Mouse (Mus musculus) hindbrain, embryonic 13.5 days (tissue): ENCODE data around the gene Hsd17b11. TPM values are rescaled to one million over a fixed set of nuclear protein-coding genes. Genes with fewer than 3 reads are reported as not detected.
A peak's percentile ranks its signal among the peaks of the same experiment; 100 is the strongest.
"Not testable (repeated sequence)": the region's sequence is repeated elsewhere in the genome, so short reads cannot be mapped to it uniquely, and the experiment has no call there.

Experiments used
- ATAC-seq: fragments of 200-750 bp; cut with Nextera tagmentation; 2 replicates; pipeline ENCODE4 v1.8.0; 2017; ENCODE audit warnings: moderate TSS enrichment; ENCODE audit not compliant: low FRiP score
- H3K27ac ChIP-seq: fragments of 300-500 bp; sonication (generic); 2 replicates; pipeline ENCODE4 v1.5.1; 2015; ENCODE audit warnings: inconsistent platforms, mild to moderate bottlenecking, moderate library complexity
- H3K27me3 ChIP-seq: fragments of 300-500 bp; sonication (generic); 2 replicates; pipeline ENCODE4 v1.6.1; 2015; ENCODE audit warnings: mild to moderate bottlenecking, inconsistent platforms
- H3K36me3 ChIP-seq: fragments of 300-500 bp; sonication (generic); 2 replicates; pipeline ENCODE4 v1.6.1; 2015; ENCODE audit warnings: mild to moderate bottlenecking, inconsistent platforms
- H3K4me1 ChIP-seq: fragments of 300-500 bp; sonication (generic); replicated peaks from 2 replicates; pipeline ENCODE4 v1.6.1; 2015; ENCODE audit warnings: inconsistent platforms
- H3K4me2 ChIP-seq: fragments of 300-500 bp; sonication (generic); 2 replicates; pipeline ENCODE4 v1.6.1; 2015; ENCODE audit warnings: inconsistent platforms, mild to moderate bottlenecking, moderate library complexity
- H3K4me3 ChIP-seq: fragments of 300-500 bp; sonication (generic); 2 replicates; pipeline ENCODE4 v1.5.1; 2015; ENCODE audit warnings: mild to moderate bottlenecking, inconsistent platforms
- H3K9ac ChIP-seq: fragments of 300-500 bp; sonication (generic); 2 replicates; pipeline ENCODE4 v1.6.1; 2015; ENCODE audit warnings: mild to moderate bottlenecking, inconsistent platforms
- H3K9me3 ChIP-seq: fragments of 300-500 bp; sonication (generic); 2 replicates; pipeline ENCODE4 v1.6.1; 2016; ENCODE audit warnings: inconsistent platforms
- WGBS: fragments of 180-500 bp; shearing (Covaris S2); methylation state at CpG from one replicate; pipeline ENCODE4 v1.1.7; 2015; 5-methylcytosine and 5-hydroxymethylcytosine counted together
- polyA plus RNA-seq: library from polyadenylated mRNA; unstranded; fragments of >200 nt; fragmentation: Nextera tagmentation; extraction: Ambion mirVana; gene quantifications from 2 replicates; pipeline ENCODE4 v1.2.1, GENCODE M21; 2015

The Hsd17b11 gene
- polyA plus RNA-seq, 1 experiment from 2014 or later = 2.4 TPM

DNA sequence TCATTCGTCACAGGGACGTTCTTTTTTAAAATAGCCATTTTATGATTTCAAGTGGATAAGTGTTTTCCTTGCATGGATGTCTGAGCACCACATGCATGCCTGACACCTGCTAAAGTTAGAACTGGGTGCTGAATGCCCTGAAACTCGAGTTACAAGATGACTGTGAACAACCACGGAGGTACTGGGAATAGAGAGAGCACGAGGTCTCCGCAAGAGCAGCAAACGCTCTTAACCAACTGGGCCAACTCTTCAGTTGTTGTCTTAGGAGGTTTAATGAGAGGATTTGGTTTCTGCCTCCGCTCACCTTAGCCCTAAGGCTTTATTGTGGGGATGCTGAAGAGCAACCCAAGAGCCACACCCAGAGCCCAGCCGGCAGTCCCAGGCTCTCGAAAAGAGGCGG lies 3.0 kb upstream of the Hsd17b11 start:
- ATAC-seq = no peak
- H3K4me1 ChIP-seq = peaks cover 19% of the 10 kb centered on the region
- no peak overlapping the region for H3K4me3 ChIP-seq
- no peaks in the 10 kb centered on the region for H3K36me3 ChIP-seq
- H3K9me3 ChIP-seq = no peaks in the 10 kb centered on the region
- H3K27ac ChIP-seq = no peak overlapping the region
- H3K9ac ChIP-seq = no peak overlapping the region
- peaks cover 30% of the 10 kb centered on the region for H3K27me3 ChIP-seq
- no peak overlapping the region for H3K4me2 ChIP-seq
- WGBS = 71% methylated on average over 11 of the region's 11 CpGs

DNA sequence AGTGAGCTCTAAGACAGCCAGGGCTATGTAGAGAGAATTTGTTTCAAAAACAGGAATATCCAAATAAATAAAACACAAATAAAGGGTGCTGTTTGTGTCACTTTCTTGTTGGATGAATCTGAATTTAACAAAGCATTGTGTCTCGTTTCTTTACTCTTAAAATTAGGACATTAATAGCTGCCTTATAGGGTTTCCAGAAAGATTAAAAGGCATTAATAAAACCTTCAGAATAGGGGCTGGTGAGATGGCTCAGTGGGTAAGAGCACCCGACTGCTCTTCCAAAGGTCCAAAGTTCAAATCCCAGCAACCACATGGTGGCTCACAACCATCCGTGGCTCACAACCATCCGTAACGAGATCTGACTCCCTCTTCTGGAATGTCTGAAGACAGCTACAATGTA lies 2.5 kb upstream of the Hsd17b11 start:
- H3K4me2 ChIP-seq, H3K9me3 ChIP-seq, ATAC-seq, H3K4me3 ChIP-seq, H3K27ac ChIP-seq, H3K36me3 ChIP-seq, H3K9ac ChIP-seq: not testable (repeated sequence)
- WGBS = 87% methylated on average over 5 of the region's 5 CpGs
- Histone ChIP-seq H3K27me3 (peaks cover 30% of the 10 kb centered on the region), H3K4me1 (peaks cover 19% of the 10 kb centered on the region)

DNA sequence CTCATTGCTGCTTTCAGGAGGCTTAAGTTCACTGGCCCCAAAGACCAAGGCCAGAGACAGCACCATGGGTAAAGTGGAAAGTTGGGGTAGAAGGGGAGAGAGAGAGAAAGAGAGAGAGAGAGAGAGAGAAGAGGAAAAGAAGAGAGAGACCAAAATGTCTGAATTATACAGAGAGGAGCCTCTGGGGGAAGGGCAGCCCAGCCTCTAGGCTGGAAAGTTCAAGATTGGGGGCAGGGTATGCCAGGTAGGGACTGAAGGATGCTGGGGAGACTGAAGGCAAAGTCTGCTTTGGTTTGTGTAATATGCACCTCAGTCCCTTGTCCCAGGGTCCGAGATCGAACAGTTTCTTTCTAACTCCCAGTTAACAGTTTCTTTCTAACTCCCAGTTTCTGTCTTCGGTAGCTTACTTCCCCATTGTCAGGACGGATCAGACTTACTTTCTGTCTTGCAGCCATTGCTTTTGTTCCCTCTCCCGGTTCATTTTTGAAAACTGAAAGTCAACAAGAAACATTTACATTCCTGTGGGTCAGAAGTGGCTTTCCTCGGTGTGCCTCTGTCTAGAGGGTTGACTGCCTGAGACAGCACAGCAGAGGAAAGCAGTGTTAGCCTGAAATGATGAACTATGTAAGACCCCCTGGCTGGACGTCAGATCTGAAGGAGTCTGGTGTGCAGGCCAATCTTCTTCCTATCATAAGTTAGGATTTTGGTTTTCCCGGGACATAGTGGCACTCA lies 1.7 kb upstream of the Hsd17b11 start:
- peaks cover 30% of the 10 kb centered on the region for H3K27me3 ChIP-seq
- H3K4me1 ChIP-seq = peaks cover 19% of the 10 kb centered on the region
- no peak overlapping the region for H3K27ac ChIP-seq
- no peak overlapping the region for H3K4me2 ChIP-seq
- no peaks in the 10 kb centered on the region for H3K9me3 ChIP-seq
- H3K36me3 ChIP-seq = no peaks in the 10 kb centered on the region
- no peak overlapping the region for H3K4me3 ChIP-seq
- no peak overlapping the region for H3K9ac ChIP-seq
- WGBS = 75% methylated on average over 8 of the region's 8 CpGs
- no peak for ATAC-seq

DNA sequence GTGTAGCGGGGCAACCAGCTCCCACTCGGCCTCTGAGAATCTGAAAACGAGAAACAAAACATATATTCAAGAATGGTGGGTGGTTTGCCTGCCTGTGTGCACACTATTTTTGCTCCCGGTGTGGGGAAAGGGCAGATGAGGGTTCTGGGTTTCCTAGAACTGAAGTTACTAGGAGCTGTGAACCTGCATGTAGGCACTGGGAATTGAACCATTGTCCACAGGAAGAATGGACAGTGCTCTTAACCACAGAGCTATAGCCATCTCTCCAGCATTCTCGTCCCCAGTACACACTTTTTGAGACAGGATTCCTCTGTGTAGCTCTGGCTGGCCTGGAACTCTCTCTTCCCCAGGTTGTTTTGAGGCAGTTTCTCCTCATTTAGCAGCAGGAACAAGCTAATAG lies 839 bp upstream of the Hsd17b11 start:
- Histone ChIP-seq H3K4me1 (peaks cover 19% of the 10 kb centered on the region), H3K4me2 (peak overlapping the region; percentile 85), H3K36me3 (no peaks in the 10 kb centered on the region; the same call in 1 of the 2 replicates), H3K9me3 (no peaks in the 10 kb centered on the region), H3K4me3 (peak overlapping the region; percentile 52), H3K27ac (no peak overlapping the region), H3K27me3 (peaks cover 30% of the 10 kb centered on the region), H3K9ac (peak overlapping the region; percentile 73)
- no peak for ATAC-seq
- 28% methylated on average over 5 of the region's 5 CpGs for WGBS

DNA sequence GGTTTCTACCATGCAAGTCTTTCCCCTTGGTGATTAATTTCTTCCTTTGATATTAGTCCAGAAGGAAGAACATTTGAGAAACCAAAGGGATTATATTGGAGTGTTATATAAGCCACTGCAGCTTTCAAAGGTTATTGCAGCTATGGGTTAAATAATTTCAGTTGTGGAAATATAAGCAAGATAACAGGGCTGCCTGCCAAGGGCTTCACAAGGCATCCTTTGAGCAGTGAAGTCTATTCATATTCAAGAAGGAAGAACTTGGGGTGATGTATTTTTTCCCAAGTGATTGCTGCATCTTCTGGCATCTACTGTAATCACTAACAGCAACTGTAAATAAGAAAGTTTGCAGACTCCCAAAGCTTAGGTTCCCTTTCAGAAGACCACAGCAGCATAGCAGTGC lies 10.3 kb downstream of the Hsd17b11 start:
- no peaks in the 10 kb centered on the region for H3K9me3 ChIP-seq
- no peak overlapping the region for H3K27ac ChIP-seq
- no peaks in the 10 kb centered on the region for H3K4me1 ChIP-seq

DNA sequence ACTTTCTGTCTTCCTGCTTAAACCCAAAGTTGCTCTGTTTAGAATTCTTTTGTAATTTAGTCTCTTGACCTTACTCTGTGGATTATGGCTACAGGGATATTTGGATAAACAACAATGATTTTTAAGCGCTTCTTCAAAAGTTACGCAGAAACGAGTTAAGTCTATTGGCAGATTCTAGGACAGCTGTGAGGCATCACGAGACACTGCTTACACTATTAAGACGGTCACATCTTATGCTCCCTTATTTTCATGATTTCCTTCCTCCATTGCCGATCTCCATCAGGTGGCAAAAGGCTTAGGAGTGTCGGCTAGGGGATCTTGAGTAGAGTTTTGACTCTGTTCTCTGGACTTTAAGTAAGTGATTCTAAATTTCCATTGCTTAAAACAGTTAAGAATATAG lies 11.5 kb downstream of the Hsd17b11 start:
- Histone ChIP-seq H3K4me1 (no peaks in the 10 kb centered on the region), H3K27me3 (0 out of 2 replicates have a peak, but pooled peaks cover 2% of the 10 kb centered on the region), H3K4me2 (no peak overlapping the region), H3K4me3 (no peak overlapping the region), H3K9me3 (no peaks in the 10 kb centered on the region), H3K36me3 (no peaks in the 10 kb centered on the region), H3K9ac (no peak overlapping the region), H3K27ac (no peak overlapping the region)
- 96% methylated on average over 7 of the region's 7 CpGs for WGBS
- no peak for ATAC-seq

More for the DNA sequence above, 10.3 kb downstream of the Hsd17b11 start:
- H3K4me3 ChIP-seq = no peak overlapping the region
- no peaks in the 10 kb centered on the region for H3K36me3 ChIP-seq
- no peak for ATAC-seq
- no peaks in the 10 kb centered on the region for H3K27me3 ChIP-seq
- H3K4me2 ChIP-seq = no peak overlapping the region
- no peak overlapping the region for H3K9ac ChIP-seq

DNA sequence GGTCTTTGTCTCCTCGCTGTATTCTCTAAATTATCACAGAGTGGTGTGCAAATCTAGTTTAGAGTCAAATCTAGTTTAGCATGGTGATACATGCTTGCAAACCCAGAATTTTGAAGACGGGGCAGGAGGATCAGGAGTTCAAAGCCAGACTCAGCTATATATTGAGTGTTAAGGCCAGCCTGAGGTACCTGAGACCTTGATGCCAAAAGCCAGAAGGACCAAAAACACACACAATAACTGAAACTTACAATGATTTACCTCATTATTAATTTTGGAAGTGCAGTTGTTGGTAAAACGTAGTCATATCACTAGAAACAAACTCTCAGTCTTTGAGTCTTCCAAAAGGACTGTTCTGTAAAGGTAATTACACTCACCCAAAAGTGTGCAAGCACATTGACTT lies 12.3 kb downstream of the Hsd17b11 start:
- 95% methylated on average over 3 of the region's 3 CpGs for WGBS
- no peak overlapping the region for H3K4me2 ChIP-seq
- 0 out of 2 replicates have a peak, but pooled peaks cover 2% of the 10 kb centered on the region for H3K27me3 ChIP-seq
- H3K9me3 ChIP-seq = no peaks in the 10 kb centered on the region
- no peak overlapping the region for H3K9ac ChIP-seq
- no peak overlapping the region for H3K4me3 ChIP-seq
- H3K36me3 ChIP-seq = no peaks in the 10 kb centered on the region
- no peaks in the 10 kb centered on the region for H3K4me1 ChIP-seq
- no peak for ATAC-seq
- no peak overlapping the region for H3K27ac ChIP-seq

DNA sequence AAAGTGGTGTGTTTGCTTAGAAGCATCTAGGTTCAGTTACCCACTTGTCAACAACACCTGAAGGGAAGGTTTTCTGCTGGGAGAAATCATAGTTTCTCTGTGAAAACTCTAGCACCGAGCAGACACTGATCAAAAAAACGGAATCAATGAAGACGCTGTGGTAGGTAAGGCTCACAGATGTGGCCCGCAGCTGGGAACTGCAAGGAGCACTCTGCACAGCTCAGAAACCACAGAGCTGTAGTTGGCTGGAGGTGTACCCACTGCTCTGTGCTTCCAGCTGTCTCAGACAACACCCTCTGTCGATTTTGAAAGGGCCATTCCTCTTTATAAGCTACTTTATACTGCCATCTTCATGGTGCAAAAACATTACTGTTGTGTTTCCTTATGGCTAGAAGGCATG lies 13.9 kb downstream of the Hsd17b11 start:
- H3K27me3 ChIP-seq = 0 out of 2 replicates have a peak, but pooled peaks cover 5% of the 10 kb centered on the region
- H3K4me1 ChIP-seq = peaks cover 5% of the 10 kb centered on the region
- no peaks in the 10 kb centered on the region for H3K9me3 ChIP-seq
- no peak overlapping the region for H3K9ac ChIP-seq
- 78% methylated on average over 5 of the region's 5 CpGs for WGBS
- no peak overlapping the region for H3K4me2 ChIP-seq
- no peak overlapping the region for H3K27ac ChIP-seq
- no peaks in the 10 kb centered on the region for H3K36me3 ChIP-seq
- H3K4me3 ChIP-seq = no peak overlapping the region
- no peak for ATAC-seq

DNA sequence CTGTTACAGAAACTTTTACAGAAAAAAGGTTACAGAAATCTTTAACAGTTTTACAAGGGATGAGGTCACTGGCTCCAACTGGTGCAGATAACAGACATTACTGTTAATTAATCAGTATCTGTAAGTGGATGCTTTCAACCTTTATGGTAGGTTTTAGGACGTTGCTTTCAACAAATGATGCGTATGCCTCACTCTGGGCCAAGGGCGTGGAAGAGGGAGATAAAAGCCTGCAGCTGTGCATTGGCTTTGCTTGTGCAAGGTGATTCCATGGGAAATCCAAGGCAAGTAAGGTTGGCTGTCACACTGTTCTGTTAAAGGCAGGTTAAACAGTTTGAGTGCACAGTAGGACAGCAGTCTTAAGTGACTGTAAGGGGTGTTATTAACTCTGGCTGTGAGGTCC lies 14.9 kb downstream of the Hsd17b11 start:
- H3K4me1 ChIP-seq = peaks cover 9% of the 10 kb centered on the region
- no peaks in the 10 kb centered on the region for H3K36me3 ChIP-seq
- no peaks in the 10 kb centered on the region for H3K9me3 ChIP-seq
- no peak for ATAC-seq
- no peak overlapping the region for H3K4me3 ChIP-seq
- no peak overlapping the region for H3K27ac ChIP-seq
- 0 out of 2 replicates have a peak, but pooled peaks cover 8% of the 10 kb centered on the region for H3K27me3 ChIP-seq
- 75% methylated on average over 3 of the region's 3 CpGs for WGBS
- H3K4me2 ChIP-seq = no peak overlapping the region
- H3K9ac ChIP-seq = no peak overlapping the region

DNA sequence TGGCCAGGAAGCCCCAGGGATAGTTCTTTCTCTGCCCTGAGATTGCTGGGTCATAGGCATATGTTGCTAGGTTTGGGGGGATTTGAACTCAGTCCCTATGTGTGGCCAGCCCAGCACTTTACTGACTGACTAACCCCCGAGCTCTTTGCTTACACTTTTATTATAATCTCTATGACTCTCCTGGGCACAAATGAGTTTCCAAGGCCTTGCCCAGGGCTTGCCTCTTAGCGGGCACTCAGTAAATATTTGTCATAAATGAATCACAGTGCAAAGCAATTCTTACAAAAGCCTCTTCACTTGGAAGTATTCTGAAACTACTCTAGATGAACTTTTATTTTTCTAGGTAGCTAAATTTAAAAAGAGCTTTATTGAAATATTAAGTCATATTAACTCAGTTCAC lies 17.8 kb downstream of the Hsd17b11 start:
- ATAC-seq = no peak
- 87% methylated on average over 2 of the region's 2 CpGs for WGBS

DNA sequence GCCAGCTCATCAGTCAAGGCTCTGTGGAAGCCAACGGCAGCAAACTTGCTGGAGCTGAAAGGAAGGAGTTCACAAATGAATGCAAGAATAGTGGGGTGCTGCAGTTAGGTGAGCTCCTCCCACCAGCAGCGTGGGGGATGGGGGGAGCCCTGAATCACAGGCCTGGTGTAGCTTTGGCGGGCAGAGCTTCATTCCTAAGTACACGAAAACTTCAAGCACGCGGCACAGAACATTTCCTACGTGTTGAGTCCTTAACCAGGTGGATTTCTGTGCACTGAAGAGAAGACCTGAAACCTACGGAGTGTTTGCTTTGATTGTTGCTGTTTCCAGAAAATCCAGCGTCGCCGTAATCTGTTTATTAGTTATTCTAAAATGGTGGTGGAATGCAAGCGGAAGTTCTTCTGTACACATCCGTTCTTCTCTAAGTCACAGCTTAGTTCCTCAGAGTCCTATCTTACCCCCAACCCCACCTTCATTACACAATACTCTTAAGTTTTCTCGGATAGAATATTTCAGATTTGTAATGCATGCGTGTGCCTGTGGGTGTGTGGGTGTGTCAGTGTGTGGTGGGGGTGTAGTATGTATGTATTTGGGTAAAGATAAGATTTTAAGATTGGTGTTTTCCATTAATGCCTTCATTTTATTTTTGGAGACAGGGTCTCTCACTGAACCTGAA lies 18.3 kb downstream of the Hsd17b11 start:
- Histone ChIP-seq H3K27ac (no peak overlapping the region), H3K9ac (0 out of 2 replicates have a peak overlapping the region, but pooled peaks have one; percentile 29), H3K36me3 (no peaks in the 10 kb centered on the region), H3K4me3 (peak overlapping the region; percentile 19), H3K9me3 (no peaks in the 10 kb centered on the region), H3K27me3 (0 out of 2 replicates have a peak, but pooled peaks cover 8% of the 10 kb centered on the region), H3K4me2 (peak overlapping the region; percentile 44), H3K4me1 (peaks cover 9% of the 10 kb centered on the region)
- WGBS = 52% methylated on average over 15 of the region's 15 CpGs
- ATAC-seq = no peak

More for the DNA sequence above, 17.8 kb downstream of the Hsd17b11 start:
- Histone ChIP-seq H3K9me3 (no peaks in the 10 kb centered on the region), H3K36me3 (no peaks in the 10 kb centered on the region), H3K4me3 (no peak overlapping the region), H3K4me1 (peaks cover 9% of the 10 kb centered on the region), H3K9ac (no peak overlapping the region), H3K27me3 (0 out of 2 replicates have a peak, but pooled peaks cover 8% of the 10 kb centered on the region), H3K4me2 (no peak overlapping the region), H3K27ac (no peak overlapping the region)

DNA sequence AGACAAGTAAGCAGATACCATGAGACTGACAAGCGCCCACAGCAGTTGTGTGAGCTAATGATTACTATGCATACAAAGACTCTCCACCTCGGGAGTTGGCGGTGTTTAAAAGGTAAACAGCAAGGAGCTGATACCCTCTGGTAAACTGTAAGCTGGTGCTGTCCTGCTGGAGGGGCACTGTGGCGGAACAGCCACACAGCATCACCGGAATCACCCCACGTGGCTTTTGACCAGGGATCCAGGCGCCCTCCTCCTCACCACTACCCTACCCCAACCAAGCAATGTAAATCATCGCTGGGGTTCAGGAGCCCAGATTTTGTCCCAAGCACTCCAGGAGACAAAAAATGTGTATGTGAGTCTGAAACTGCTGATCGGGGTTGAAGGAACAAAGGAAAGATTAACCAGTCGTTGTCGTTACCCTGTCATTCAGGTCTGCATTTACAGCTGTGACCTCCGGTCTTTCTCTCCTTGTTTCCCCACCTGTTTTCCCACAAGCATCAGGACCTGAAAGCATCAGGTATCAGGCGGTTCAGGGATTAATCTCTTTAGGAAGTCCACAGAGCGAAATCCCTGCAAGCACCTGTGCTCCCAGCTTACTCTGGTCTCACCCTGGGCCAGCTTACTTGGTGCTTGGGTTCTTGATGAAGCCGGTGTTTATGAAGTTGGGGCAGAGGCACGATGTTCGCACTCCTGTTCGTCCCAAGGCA lies 19.0 kb downstream of the Hsd17b11 start:
- Histone ChIP-seq H3K4me3 (peak overlapping the region; percentile 19), H3K27me3 (0 out of 2 replicates have a peak, but pooled peaks cover 8% of the 10 kb centered on the region), H3K36me3 (no peaks in the 10 kb centered on the region), H3K27ac (no peak overlapping the region), H3K9ac (0 out of 2 replicates have a peak overlapping the region, but pooled peaks have one; percentile 29), H3K4me1 (peaks cover 9% of the 10 kb centered on the region), H3K9me3 (no peaks in the 10 kb centered on the region), H3K4me2 (peak overlapping the region; percentile 44)
- ATAC-seq = no peak
- 19% methylated on average over 18 of the region's 18 CpGs for WGBS
